Mouse (Mus musculus): ENCODE measurements around the gene Tmem174.

The Tmem174 gene

GRCm38 (mm10) chr13:98637145-98637544 lies at the start of gene Tmem174:
Gene Tmem174 (minus strand): TSS chr13:98637410.
- no peak for ATAC-seq (ENCODE audit: insufficient number of reproducible peaks, low FRiP score, low TSS enrichment)

- no peak for ATAC-seq (ENCODE audit: insufficient number of reproducible peaks, low FRiP score, low TSS enrichment)
Measured at GRCm38 (mm10) chr13:98684144-98684900, 47.1 kb upstream of the Tmem174 start.

GRCm38 (mm10) chr13:98683412-98683811 lies 46.2 kb upstream of the Tmem174 start:
- ATAC-seq (ENCODE audit: insufficient number of reproducible peaks, low FRiP score, low TSS enrichment), result no peak

- no peak for ATAC-seq (ENCODE audit: insufficient number of reproducible peaks, low FRiP score, low TSS enrichment)
Measured at GRCm38 (mm10) chr13:98680470-98681060, 43.4 kb upstream of the Tmem174 start.

- no peak for ATAC-seq (ENCODE audit: insufficient number of reproducible peaks, low FRiP score, low TSS enrichment)
Measured at GRCm38 (mm10) chr13:98679631-98680041, 42.4 kb upstream of the Tmem174 start.

GRCm38 (mm10) chr13:98679230-98679629 lies 42.0 kb upstream of the Tmem174 start:
- ATAC-seq (ENCODE audit: insufficient number of reproducible peaks, low FRiP score, low TSS enrichment), result no peak

DNA sequence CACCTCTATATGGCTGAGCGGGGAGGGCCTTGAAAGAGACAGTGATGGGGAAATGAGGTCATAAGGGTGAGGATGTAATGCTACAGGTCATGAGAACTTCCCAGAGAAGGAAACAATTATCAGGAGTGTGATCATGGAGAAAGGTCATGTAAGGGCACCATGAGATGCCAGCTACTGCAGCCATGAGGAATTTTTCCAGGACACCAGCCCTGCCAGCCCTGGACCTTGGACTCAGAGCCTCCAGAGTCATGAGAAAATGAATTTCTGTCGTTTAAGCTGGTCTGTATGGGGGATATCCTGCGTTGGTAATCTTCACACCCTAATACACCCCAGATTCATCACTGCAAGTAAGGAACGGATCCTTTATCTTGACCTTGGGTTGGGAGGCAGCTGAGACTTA lies 36.7 kb upstream of the Tmem174 start:
- no peak for ATAC-seq (ENCODE audit: insufficient number of reproducible peaks, low FRiP score, low TSS enrichment)

GRCm38 (mm10) chr13:98669296-98669695 lies 32.1 kb upstream of the Tmem174 start:
- ATAC-seq (ENCODE audit: insufficient number of reproducible peaks, low FRiP score, low TSS enrichment), result no peak

DNA sequence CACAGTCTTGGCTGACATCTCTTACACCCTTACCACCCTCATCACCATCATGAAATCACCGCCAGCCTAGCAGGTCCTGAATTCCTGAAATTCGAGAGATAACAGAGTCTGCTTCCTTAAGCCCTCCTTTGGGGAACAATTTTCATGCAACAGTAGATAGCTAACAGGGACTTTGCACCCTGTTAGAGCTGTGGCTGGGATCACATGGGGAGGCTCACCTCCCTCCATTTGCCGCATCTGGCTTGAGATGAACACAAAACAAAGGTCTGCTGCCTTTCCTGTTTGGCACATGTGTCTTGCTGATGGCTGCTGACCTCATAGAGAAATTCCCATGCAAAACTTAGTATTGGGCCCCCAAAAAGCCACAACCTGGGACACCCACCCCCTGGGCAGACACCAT lies 30.1 kb upstream of the Tmem174 start:
- ATAC-seq (ENCODE audit: insufficient number of reproducible peaks, low FRiP score, low TSS enrichment), result no peak

DNA sequence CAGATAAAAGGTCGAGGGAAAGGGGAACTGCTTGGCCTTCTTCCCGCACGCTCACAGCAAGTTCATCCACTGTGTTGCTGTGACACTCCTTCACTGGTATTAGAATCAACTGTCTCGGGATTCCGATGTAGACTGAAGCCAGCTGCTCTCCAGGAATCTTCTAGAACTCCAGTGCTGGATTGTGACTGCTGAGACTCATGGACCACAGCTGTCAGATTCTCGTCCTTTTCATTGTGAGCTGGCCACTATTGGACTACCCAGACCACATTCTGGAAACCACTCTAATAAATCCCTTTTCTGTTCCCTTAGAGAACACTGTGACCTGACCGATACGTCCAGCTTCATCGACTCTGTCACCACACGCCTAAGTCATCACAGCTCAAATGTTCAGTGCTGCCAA lies 28.0 kb upstream of the Tmem174 start:
- ATAC-seq (ENCODE audit: insufficient number of reproducible peaks, low FRiP score, low TSS enrichment), result no peak

DNA sequence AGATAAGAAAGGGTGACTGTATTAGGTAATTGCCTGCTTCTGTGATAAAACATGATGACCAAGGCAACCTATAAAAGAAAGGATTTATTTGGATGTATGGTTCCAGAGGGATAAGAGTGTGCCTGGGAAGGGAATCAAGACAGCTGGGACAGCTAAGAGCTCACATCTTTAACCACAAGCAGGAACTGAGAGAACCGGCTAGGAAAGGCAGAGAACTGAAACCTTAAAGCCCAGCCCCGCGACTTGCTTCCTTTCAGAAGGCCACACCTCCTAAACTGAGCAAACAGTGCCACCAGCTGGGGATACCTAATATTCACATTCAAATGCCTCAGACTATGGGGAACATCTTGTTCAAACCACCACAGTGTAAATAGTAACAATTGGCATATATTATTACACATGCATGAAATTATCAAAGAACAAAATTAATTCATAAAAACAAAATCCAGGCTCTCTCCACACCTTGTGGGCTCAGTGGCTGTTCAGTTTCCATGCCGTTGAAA lies 25.0 kb upstream of the Tmem174 start:
- ATAC-seq (ENCODE audit: insufficient number of reproducible peaks, low FRiP score, low TSS enrichment), result no peak

DNA sequence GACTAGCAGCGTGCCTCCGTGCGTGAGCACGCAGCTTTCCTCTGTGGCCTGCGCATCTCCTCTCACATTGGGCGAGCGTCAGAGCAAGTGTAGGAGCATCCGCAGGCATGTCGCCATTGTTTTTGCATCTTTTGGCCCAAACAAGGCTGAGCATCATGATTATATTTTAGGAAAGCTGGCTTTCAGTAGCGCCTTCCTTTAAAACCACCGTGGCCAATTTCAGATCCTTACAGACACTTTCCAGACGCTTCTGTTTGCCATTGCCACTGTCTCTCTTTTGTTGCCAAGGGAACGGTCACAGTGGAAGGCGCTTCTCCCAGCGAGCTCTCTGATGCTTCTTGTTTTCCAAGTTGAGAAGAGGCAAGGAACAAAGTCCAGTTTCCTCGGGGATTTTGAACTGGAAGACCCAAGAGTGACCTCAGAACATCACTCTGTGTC lies 18.8 kb upstream of the Tmem174 start:
- ATAC-seq (ENCODE audit: insufficient number of reproducible peaks, low FRiP score, low TSS enrichment), result no peak

DNA sequence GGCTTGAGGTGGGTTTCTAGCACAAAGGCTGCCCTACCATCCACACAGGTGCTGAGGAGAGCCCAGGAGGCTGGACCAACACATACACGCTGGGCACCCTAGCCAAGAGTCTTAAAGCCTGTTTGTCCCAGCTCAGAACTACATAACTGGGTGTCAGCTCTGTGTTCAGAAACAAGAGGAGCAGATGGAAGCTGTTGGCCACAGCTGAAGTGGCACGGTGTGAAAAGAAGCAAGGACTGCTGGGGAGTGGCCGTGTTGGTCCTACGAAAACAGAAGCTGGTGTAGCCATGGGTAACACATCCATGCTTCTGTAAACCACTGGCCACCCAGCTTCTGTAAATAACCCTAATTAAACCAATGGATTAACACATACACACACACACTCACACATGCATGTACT lies 18.1 kb upstream of the Tmem174 start:
- no peak for ATAC-seq (ENCODE audit: insufficient number of reproducible peaks, low FRiP score, low TSS enrichment)

GRCm38 (mm10) chr13:98654129-98654939 lies 17.1 kb upstream of the Tmem174 start:
- no peak for ATAC-seq (ENCODE audit: insufficient number of reproducible peaks, low FRiP score, low TSS enrichment)

GRCm38 (mm10) chr13:98652194-98652593 lies 15.0 kb upstream of the Tmem174 start:
- no peak for ATAC-seq (ENCODE audit: insufficient number of reproducible peaks, low FRiP score, low TSS enrichment)

- no peak for ATAC-seq (ENCODE audit: insufficient number of reproducible peaks, low FRiP score, low TSS enrichment)
Measured at GRCm38 (mm10) chr13:98651228-98651977, 14.2 kb upstream of the Tmem174 start.

DNA sequence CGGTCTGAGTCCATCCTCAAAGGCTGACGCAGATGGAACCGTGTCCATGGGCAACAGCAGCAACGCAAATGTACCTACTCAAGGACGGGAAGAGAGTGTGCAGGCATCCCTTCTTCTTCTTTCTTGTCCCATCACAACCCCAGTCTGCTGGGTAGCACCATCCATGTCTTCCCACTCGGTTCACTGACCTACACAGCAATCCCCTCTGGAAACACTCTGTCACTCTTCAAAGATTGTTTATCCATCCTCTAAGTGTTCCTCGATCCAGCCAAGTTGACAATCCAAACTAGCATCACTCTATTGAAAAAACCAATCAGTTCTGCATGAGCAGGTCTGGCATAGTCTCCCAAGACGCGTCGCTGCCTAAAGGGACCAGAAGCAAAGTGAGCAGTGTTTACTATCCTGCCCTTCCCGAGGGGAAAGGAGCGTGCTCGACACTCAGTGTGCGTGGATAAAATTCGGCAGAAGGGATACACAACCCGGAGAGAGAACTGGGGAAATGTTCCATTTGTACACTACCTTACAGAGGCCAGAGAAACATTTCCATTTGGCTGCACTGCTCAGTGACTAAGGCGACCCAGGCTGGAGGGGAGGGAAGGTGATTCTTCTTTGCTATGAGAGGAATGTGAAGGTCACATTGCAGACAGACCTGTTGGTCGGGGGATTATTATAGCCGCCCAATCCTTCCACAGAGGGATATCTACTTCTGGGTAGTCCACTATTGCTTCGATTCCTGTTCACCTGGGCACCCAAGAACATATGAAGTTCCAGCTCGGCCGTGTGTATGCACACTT lies 10.8 kb upstream of the Tmem174 start:
- ATAC-seq (ENCODE audit: insufficient number of reproducible peaks, low FRiP score, low TSS enrichment), result no peak

- no peak for ATAC-seq (ENCODE audit: insufficient number of reproducible peaks, low FRiP score, low TSS enrichment)
Measured at GRCm38 (mm10) chr13:98638507-98639166, 1.4 kb upstream of the Tmem174 start.

DNA sequence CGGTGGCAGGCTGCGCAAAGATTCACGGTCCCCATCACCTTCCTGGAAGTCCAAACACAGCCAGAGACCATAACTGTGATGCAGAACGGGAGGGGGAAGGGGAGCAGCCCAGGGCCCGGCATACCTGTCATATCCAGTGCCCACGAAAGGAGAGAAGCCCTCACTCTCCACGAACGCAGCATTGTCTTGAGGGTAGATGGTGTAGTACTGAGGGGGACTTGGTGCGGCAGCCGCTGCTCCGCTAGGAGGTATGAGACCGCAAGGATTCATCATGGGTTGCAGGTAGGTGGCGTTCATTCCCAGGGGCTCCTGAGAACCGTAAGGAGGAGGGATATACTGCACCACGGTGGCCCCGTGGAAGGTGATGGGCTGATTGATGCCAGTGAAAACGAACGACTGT lies 639 bp downstream of the Tmem174 start:
- no peak for ATAC-seq (ENCODE audit: insufficient number of reproducible peaks, low FRiP score, low TSS enrichment)
